Mouse (Mus musculus) embryonic facial prominence, embryonic 15.5 days (tissue): ENCODE data around the gene Abhd16b. TPM values are rescaled to one million over a fixed set of nuclear protein-coding genes. Genes with fewer than 3 reads are reported as not detected.
A peak's percentile ranks its signal among the peaks of the same experiment; 100 is the strongest.

ENCODE experiments used
- ATAC-seq: fragments of 200-750 bp; cut with Nextera tagmentation; 2 replicates; pipeline ENCODE4 v1.8.0; 2017; ENCODE audit warnings: low read depth, moderate TSS enrichment; ENCODE audit not compliant: insufficient number of reproducible peaks, low FRiP score, low TSS enrichment
- H3K27ac ChIP-seq: fragments of 300-500 bp; sonication (generic); replicated peaks from 2 replicates; pipeline ENCODE4 v1.5.1; 2015; ENCODE audit warnings: mild to moderate bottlenecking, inconsistent platforms
- H3K27me3 ChIP-seq: fragments of 300-500 bp; sonication (generic); 2 replicates; pipeline ENCODE4 v1.6.1; 2015; ENCODE audit warnings: inconsistent platforms
- H3K36me3 ChIP-seq: fragments of 300-500 bp; sonication (generic); 2 replicates; pipeline ENCODE4 v1.6.1; 2015; ENCODE audit warnings: mild to moderate bottlenecking, inconsistent platforms
- H3K4me1 ChIP-seq: fragments of 300-500 bp; sonication (generic); 2 replicates; pipeline ENCODE4 v1.6.1; 2015; ENCODE audit warnings: inconsistent platforms
- H3K4me2 ChIP-seq: fragments of 300-500 bp; sonication (generic); replicated peaks from 2 replicates; pipeline ENCODE4 v1.6.1; 2015; ENCODE audit warnings: mild to moderate bottlenecking, inconsistent platforms
- H3K4me3 ChIP-seq: fragments of 300-500 bp; sonication (generic); replicated peaks from 2 replicates; pipeline ENCODE4 v1.5.1; 2015; ENCODE audit warnings: mild to moderate bottlenecking, inconsistent platforms
- H3K9ac ChIP-seq: fragments of 300-500 bp; sonication (generic); 2 replicates; pipeline ENCODE4 v1.6.1; 2015; ENCODE audit warnings: inconsistent platforms
- H3K9me3 ChIP-seq: fragments of 300-500 bp; sonication (generic); replicated peaks from 2 replicates; pipeline ENCODE4 v1.6.1; 2016; ENCODE audit warnings: inconsistent platforms
- WGBS: fragments of 180-500 bp; shearing (Covaris S2); methylation state at CpG from one replicate; pipeline ENCODE4 v1.1.7; 2015; 5-methylcytosine and 5-hydroxymethylcytosine counted together
- polyA plus RNA-seq: library from polyadenylated mRNA; unstranded; fragments of >200 nt; fragmentation: Nextera tagmentation; extraction: Ambion mirVana; gene quantifications from 2 replicates; pipeline ENCODE4 v1.2.1, GENCODE M21; 2015

Abhd16b gene
- polyA plus RNA-seq, 1 experiment from 2014 or later: 0.24 TPM

DNA sequence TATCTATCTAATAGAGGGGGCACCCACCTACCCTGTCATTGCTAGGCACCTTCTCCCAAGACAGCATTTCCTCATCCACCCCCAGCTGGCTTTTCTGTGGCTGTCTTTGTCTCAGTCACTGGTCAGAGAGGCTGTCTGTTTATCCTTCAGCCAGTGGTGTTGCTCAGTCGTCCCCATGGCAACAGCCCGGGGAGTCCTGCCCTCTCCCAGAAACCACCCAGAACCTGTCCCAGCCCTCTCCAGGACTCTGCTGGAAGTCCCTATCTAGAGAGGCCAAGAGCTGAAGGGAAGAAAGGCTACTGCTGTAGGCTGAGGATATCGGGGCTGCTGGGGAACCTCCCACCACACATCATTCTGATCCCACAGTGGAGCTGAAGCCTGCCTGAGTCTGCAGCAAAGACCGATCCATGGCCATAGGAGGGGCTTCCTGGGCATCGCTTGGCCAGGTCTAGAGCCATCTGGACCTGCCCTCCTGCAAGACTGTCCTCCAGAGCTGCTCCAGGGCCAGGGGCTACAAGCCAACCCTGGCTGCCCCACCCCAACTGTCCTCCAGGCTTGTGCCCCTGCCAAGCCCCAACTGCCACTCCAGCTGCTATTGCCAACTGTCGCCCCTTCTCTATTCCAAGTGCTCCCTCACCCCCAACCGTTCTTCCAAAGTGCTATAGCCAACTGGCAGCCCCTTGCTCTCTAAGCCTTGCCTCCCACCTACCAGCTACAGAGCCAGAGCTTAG, 29.8 kb upstream of the Abhd16b start:
- Histone ChIP-seq H3K4me1 (peaks cover 17% of the 10 kb centered on the region), H3K9me3 (no peaks in the 10 kb centered on the region), H3K27me3 (peaks cover 57% of the 10 kb centered on the region), H3K4me2 (no peak overlapping the region), H3K27ac (no peak overlapping the region), H3K36me3 (no peaks in the 10 kb centered on the region), H3K4me3 (no peak overlapping the region), H3K9ac (no peak overlapping the region)
- no peak for ATAC-seq
- WGBS: 41% methylated on average over 7 of the region's 7 CpGs

GRCm38 (mm10) chr2:181465423-181465822, 27.6 kb upstream of the Abhd16b start:
- Histone ChIP-seq H3K27me3 (peaks cover 36% of the 10 kb centered on the region), H3K36me3 (no peaks in the 10 kb centered on the region), H3K4me3 (no peak overlapping the region), H3K4me1 (peaks cover 1% of the 10 kb centered on the region), H3K27ac (no peak overlapping the region), H3K4me2 (no peak overlapping the region), H3K9ac (no peak overlapping the region), H3K9me3 (no peaks in the 10 kb centered on the region)
- 51% methylated on average over 3 of the region's 3 CpGs for WGBS
- ATAC-seq: no peak

DNA sequence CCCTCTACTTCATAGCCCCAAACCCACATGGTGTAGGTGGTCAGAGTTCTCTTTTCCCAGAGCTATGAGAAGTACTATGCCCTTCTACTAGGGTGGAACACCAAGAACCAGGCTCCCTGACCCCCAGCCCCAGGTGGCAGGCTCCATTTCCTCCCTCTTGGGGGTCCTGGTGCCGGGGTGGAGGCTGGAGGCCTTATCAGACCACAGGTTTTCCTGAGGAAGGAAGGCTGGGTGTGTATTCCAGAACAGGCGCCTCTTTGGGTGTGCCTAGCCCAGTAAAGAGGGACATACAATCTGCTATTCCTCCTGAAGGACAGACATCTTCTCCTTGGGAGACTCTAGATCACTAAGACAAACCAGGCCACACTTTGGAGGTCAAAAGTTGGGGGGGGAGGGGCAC, 22.7 kb upstream of the Abhd16b start:
- ATAC-seq: no peak
- H3K27ac ChIP-seq: no peak overlapping the region
- H3K27me3 ChIP-seq: no peaks in the 10 kb centered on the region
- WGBS: 78% methylated on average over 2 of the region's 2 CpGs
- H3K36me3 ChIP-seq: no peaks in the 10 kb centered on the region
- H3K9ac ChIP-seq: no peak overlapping the region
- no peak overlapping the region for H3K4me3 ChIP-seq
- H3K4me1 ChIP-seq: no peaks in the 10 kb centered on the region
- no peak overlapping the region for H3K4me2 ChIP-seq
- no peaks in the 10 kb centered on the region for H3K9me3 ChIP-seq

GRCm38 (mm10) chr2:181471246-181471645, 21.8 kb upstream of the Abhd16b start:
- 51% methylated on average over 5 of the region's 5 CpGs for WGBS
- H3K9ac ChIP-seq: no peak overlapping the region
- no peak overlapping the region for H3K27ac ChIP-seq
- H3K4me3 ChIP-seq: no peak overlapping the region
- H3K4me1 ChIP-seq: no peaks in the 10 kb centered on the region
- H3K36me3 ChIP-seq: no peaks in the 10 kb centered on the region
- H3K4me2 ChIP-seq: no peak overlapping the region
- H3K27me3 ChIP-seq: no peaks in the 10 kb centered on the region
- ATAC-seq: peak; percentile 51
- no peaks in the 10 kb centered on the region for H3K9me3 ChIP-seq

DNA sequence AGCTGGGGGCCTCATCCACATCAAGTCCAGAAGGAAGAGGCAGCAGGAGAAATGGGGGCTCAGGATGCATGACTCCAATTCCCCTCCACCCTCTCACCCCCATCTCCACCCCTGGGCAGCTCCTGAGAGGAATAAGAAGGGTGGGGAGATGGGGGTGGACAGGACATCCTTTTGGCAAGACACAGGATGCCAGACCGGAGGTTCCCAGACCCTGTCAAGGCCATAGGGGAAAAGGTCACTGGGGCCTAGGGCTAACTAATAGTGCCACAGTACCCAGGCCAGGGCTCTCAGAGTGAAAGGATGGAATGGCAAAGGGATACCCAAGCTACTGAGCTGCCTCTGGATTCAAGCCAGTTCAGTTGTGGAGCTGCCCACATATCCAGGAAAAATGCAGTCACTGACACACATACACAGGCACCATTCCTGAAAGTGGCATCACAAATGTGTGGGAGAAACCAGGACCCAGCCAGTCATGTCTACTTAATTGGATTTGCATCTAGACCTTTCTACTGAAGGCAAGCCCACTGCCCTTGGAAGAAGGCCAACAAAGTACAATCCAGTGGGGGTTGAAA, 20.7 kb upstream of the Abhd16b start:
- H3K27ac ChIP-seq: no peak overlapping the region
- H3K9me3 ChIP-seq: no peaks in the 10 kb centered on the region
- H3K9ac ChIP-seq: no peak overlapping the region
- no peak overlapping the region for H3K4me3 ChIP-seq
- ATAC-seq: no peak
- no peaks in the 10 kb centered on the region for H3K27me3 ChIP-seq
- no peaks in the 10 kb centered on the region for H3K4me1 ChIP-seq
- 45% methylated on average over 1 of the region's 1 CpGs for WGBS
- no peak overlapping the region for H3K4me2 ChIP-seq
- no peaks in the 10 kb centered on the region for H3K36me3 ChIP-seq

DNA sequence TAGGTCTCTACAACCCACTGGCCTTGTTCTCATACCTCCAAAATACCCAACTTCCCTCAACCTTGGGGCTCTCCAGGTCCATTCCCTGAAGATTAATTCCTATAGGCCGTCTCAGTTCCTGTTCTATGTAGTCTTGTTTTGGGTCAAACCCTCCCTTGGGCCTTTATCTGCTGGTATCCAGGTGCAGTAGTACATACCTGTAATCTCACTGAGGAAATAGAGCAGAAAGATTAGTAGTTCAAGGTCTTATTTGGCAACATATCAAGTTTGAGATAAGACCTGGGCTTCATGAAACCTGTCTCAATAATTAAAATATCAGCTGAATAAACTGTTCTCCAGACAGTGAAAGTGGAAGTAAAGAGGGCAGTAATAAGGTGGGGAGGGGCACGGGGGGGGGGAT, 9.9 kb upstream of the Abhd16b start:
- ATAC-seq: no peak
- Histone ChIP-seq H3K9me3 (no peaks in the 10 kb centered on the region), H3K4me3 (no peak overlapping the region), H3K36me3 (no peaks in the 10 kb centered on the region), H3K9ac (no peak overlapping the region), H3K4me2 (no peak overlapping the region), H3K27ac (no peak overlapping the region), H3K4me1 (no peaks in the 10 kb centered on the region), H3K27me3 (no peaks in the 10 kb centered on the region)
- WGBS: 48% methylated on average over 2 of the region's 2 CpGs

GRCm38 (mm10) chr2:181483562-181484318, 9.3 kb upstream of the Abhd16b start:
- no peak overlapping the region for H3K9ac ChIP-seq
- H3K4me3 ChIP-seq: no peak overlapping the region
- H3K36me3 ChIP-seq: no peaks in the 10 kb centered on the region
- no peaks in the 10 kb centered on the region for H3K27me3 ChIP-seq
- no peaks in the 10 kb centered on the region for H3K9me3 ChIP-seq
- no peak for ATAC-seq
- H3K4me2 ChIP-seq: no peak overlapping the region
- 33% methylated on average over 7 of the region's 7 CpGs for WGBS
- H3K27ac ChIP-seq: no peak overlapping the region
- H3K4me1 ChIP-seq: no peaks in the 10 kb centered on the region

GRCm38 (mm10) chr2:181484456-181485233, 8.4 kb upstream of the Abhd16b start:
- 74% methylated on average over 6 of the region's 6 CpGs for WGBS
- Histone ChIP-seq H3K4me1 (no peaks in the 10 kb centered on the region), H3K4me2 (no peak overlapping the region), H3K9ac (no peak overlapping the region), H3K9me3 (no peaks in the 10 kb centered on the region), H3K4me3 (no peak overlapping the region), H3K27me3 (no peaks in the 10 kb centered on the region), H3K36me3 (no peaks in the 10 kb centered on the region), H3K27ac (no peak overlapping the region)
- no peak for ATAC-seq

GRCm38 (mm10) chr2:181485741-181486140, 7.3 kb upstream of the Abhd16b start:
- no peak for ATAC-seq
- Histone ChIP-seq H3K4me3 (no peak overlapping the region), H3K4me1 (no peaks in the 10 kb centered on the region), H3K4me2 (no peak overlapping the region), H3K27me3 (no peaks in the 10 kb centered on the region), H3K9me3 (no peaks in the 10 kb centered on the region), H3K36me3 (no peaks in the 10 kb centered on the region), H3K9ac (no peak overlapping the region), H3K27ac (no peak overlapping the region)
- WGBS: 13% methylated on average over 1 of the region's 1 CpGs

DNA sequence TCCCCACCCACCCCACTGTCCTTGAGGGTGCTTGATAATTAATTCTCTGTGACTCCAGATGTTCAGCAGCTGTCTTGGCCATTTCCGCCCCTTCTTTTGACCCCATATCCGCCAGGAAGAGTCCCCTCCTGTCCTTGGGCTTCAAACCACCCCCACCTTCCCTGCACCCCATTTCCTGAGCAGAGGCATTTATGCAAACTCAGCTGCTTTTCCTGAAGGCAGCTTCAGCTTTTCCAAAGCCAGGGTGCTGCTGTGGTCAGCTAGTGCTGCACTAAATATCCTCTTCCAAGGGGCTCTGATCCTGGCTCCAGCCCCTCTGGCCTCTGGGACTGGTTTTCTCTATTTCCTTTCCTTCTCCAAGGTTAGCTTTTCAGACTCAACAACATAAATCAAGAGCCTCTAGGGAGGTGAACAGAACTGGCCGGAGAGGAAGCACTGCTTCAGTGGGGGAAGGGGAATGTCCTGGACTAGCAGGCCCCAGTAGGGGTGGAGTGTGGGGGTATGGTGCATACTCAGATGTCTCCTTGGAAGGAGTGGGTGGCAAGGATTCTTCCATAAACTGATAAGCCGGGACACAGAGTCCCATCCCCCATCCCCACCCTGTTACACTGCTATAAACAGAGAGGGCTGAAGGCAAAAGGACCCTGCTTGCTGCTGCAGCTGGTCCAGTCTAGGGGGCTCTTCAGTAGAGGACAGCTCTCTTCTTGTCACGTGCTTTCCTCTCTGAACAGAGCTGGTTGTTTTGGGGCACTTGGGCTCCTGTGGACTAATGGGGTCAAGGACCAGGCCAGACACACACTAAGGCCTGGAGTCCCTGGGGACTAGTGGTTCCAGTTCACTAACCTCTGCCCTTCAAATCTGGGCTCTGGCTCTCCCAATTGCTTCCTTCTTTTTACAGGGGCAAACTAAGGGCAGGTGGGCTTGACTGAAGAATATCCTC, 5.4 kb upstream of the Abhd16b start:
- no peaks in the 10 kb centered on the region for H3K4me1 ChIP-seq
- H3K9me3 ChIP-seq: no peaks in the 10 kb centered on the region
- ATAC-seq: peak; percentile 29; the same call in 1 of the 2 replicates
- no peaks in the 10 kb centered on the region for H3K36me3 ChIP-seq
- WGBS: 23% methylated on average over 5 of the region's 5 CpGs
- H3K4me2 ChIP-seq: no peak overlapping the region
- 0 out of 2 replicates have a peak overlapping the region, but pooled peaks have one; percentile 39 for H3K27ac ChIP-seq
- no peak overlapping the region for H3K9ac ChIP-seq
- no peak overlapping the region for H3K4me3 ChIP-seq
- no peaks in the 10 kb centered on the region for H3K27me3 ChIP-seq
